Mouse (Mus musculus) MN1 (cell line): Measurements from ENCODE around the gene Slc25a23.

ENCODE experiments used
- DNase-seq: peaks from one replicate; pipeline ENCODE4 v3.0.0-alpha.2; 2016; ENCODE audit warnings: low spot score

The Slc25a23 gene

GRCm38 (mm10) chr17:57012245-57012795, 47.3 kb downstream of the Slc25a23 start:
- DNase-seq: no peak

DNA sequence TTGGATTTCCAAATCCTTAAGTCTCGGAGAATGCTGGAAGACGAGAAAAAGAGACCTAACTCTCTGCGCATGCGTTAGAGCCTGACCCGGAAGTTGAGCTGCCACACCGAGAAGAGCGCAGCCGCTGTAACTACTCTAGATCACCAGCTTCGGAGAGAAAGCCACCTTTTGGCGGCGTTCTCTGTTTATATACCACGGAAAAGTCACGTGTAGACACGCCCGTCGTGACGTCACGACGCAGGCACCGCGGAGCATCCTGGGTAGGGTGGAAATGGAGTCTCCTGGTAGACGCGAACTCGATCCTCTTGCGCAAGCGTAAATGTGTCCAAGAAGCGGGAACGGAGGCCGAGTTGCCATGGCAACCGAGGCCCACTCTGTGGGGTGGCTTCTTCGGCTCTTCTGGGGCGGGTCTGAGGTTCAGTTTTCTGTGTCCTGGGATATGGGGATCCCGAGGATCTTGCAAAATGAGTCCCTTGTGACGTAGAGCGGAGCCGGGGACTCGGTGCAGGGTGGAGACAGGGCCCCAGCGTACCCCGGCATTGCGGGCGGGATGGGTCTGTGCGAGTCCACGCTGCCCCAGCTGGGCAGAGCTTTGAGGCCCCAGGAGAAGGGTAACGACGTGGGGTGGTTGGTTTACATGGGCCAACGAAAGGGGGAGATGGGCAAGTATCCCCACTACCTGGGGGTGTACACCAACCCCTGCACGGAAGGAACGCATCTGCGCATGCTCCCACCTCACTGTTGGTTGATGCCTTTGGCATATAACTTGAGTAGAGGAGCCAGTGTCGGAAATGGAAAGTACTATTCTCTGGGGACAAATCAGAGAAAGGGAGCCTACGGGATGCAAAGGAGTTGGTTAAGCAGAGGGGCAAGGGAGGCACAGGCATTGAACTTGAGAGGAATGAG, 48.2 kb downstream of the Slc25a23 start, which contains the start of the genes Gtf2f1 and Gm17949:
Gene Gtf2f1, minus strand, starts transcription at position 53 of the 906 bp plus-strand sequence.
Gene Gm17949, plus strand, starts transcription at position 234 of the 906 bp plus-strand sequence.
- peak; percentile 100 for DNase-seq

DNA sequence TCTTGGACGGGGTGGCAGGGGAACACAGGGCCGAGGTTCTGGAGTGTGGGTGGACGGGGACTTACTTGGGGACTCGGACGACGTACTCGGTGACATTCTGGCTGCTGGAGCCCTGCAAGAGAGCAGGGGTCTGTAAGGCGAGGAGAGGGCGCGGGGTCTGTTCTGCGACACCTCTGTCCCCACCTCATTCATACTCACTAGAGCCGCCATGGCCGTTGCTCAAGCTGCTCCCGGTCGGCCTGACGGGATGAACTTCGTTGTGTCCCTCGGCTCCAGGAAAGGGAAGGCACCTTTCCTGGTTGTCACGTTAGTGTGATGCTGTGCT, 48.8 kb downstream of the Slc25a23 start:
- no peak for DNase-seq

GRCm38 (mm10) chr17:57007137-57007905, 52.3 kb downstream of the Slc25a23 start:
- DNase-seq: peak; percentile 73

GRCm38 (mm10) chr17:57003994-57004393, 55.7 kb downstream of the Slc25a23 start:
- DNase-seq: no peak

DNA sequence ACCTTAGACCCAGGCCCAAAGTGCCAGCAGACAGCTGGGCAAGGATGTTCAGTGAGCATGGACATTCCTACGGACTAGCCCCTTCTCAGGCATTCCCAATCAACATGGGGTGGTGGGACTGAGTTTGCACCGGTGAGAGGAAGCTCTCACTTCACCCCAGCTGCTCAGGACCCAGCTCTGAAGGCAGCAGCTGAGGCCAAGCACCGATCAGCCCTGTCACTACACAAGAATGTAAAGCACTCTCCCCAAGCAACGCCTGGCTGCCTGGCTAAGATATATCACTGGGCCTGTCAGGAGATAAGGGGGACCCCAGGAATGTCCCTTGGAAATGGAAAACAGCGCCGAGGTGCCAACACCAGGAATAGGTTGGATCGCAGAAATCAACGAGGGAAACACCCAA, 58.4 kb downstream of the Slc25a23 start:
- DNase-seq: no peak

- DNase-seq: no peak
Observed at GRCm38 (mm10) chr17:56999968-57000609, 59.6 kb downstream of the Slc25a23 start, which contains the start of gene Pspn. Gene Pspn (minus strand): TSS chr17:57000018.

DNA sequence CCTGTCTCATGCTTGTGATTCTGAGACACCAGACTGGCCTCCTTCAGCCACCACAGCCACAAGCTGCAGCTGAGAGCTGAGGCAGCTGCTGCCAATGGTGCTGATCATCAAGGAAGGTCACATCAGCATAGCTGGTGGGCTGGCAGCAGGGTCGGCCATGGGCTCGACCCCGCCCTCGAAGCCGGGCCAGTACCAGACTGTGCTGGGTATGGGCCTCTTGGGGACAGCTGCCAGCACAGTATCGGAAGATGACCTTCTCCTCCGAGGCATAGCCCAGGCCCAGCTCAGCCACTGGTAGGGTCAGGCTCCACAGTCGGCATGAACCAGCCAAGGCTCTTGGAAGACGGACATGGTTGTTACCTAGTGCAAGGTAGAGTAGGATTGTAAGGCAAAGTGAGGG, 60.2 kb downstream of the Slc25a23 start:
- no peak for DNase-seq

DNA sequence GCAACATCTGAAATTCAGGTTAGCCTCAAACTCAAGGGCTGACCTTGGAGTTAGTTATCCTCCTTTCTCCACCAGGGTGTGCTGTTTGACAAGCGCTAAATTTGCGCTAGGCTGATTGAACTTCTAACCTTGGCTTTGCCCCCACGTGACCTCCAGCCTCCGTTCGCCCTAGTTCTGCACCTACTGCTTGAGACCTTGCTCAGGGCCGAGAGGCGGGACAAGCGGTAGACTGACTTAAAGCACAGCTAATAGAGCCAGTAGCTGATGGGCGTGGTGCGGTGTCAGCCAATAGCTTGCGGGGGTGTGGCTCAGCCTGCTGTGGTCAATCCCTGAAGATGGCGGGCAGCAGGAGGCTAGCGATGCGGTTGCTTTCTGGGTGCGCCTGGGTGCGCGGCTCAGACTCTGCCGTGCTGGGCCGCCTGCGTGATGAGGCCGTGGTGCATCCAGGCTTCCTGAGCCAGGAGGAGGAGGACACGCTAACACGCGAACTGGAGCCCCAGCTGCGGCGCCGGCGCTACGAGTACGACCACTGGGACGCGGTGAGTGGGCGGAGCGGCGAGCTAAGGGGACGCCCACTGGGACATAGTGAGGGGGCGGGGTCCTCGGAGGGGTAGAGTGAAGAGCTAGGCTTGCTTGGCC, 62.5 kb downstream of the Slc25a23 start, which contains the start of gene Alkbh7:
Gene Alkbh7, plus strand, starts transcription at position 311 of the 639 bp plus-strand sequence.
- DNase-seq: peak; percentile 99

DNA sequence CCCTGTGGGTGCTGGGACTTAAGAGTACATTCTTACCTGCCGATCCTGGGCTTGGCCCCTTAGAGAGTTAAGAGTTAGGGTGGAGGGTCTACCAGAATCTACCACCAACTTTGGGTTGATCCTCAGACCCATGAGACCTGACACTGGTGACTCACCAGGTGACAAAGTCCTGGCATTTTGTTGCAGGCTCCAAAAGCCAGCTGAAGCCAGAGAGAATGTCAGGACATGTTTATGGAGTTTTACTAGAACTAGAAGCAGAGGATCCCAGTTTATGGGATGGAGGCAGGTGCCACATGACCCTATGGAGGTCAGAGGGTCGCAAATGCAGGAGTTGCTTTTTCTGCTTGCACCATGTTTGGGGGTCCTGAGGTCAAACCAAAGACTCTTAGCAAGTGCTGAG, 63.2 kb downstream of the Slc25a23 start:
- no peak for DNase-seq

- DNase-seq: no peak
Observed at GRCm38 (mm10) chr17:56995046-56995445, 64.6 kb downstream of the Slc25a23 start.
